Mouse (Mus musculus) mesoderm, embryonic 11.5 days (tissue): ENCODE measurements around the gene Olfr172.

Source experiments
- DNase-seq: peaks from one replicate; pipeline ENCODE4 v3.0.0-alpha.2; 2012; ENCODE audit warnings: low read depth, low spot score

Gene Olfr172

DNA sequence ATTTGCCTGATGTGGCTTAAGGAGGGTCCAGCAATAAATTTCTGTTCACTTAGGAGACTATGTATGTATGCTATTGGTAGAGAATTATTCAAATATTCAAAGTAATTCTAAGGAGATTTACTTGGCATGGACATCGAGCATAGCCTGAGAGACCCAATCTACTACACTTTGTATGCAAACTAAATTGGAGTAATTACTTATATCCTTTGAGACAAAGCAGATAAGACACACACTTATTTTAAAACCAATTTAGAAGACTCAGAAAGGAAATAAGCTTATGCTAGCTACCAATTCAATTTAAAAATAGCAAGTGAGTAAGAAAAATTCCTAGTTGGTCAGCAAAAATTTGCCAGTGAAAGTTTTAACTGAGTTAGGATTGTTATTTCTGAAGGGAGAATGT is at the start of gene Olfr172:
TSS of gene Olfr172 (minus strand) at position 101 of the 400 bp plus-strand sequence.
- DNase-seq, result no peak

DNA sequence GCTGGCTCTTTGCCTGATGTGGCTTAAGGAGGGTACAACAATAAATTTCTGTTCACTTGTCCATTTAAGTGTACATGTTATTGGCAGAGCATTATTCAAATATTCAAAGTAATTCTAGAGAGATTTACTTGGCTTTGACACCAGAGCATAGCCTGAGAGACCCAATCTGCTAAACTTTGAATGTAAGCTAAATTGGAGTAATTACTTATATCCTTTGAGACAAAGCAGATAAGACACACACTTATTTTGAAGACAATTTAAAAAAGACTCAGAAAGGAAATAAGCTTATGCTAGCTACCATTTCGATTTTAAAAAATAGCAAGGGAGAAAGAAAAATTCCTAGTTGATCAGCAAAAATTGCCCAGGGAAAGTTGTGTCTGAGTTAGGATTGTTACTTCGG is 37.2 kb upstream of the Olfr172 start, which contains the start of gene Olfr173:
TSS of gene Olfr173 (minus strand) at position 101 of the 400 bp plus-strand sequence.
- no peak for DNase-seq

DNA sequence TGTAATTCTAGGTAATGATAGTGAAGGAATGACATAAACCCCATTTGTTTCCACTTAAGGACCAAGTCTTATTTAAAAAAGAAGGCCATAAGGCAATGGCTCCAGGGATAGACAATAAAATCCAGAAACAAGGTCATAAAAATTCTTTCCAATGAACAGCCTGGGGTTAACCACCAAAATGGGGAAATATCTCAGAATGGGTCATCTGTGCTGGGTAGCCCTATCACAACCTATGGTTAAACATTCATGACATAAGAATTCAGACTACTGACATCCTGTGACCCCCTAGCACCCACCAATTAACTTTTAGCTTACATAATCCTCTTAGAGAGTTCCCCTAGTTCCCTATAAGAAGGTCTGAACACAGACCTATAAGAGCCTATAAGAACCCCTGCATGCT is 6.8 kb downstream of the Olfr172 start:
- DNase-seq, result no peak

DNA sequence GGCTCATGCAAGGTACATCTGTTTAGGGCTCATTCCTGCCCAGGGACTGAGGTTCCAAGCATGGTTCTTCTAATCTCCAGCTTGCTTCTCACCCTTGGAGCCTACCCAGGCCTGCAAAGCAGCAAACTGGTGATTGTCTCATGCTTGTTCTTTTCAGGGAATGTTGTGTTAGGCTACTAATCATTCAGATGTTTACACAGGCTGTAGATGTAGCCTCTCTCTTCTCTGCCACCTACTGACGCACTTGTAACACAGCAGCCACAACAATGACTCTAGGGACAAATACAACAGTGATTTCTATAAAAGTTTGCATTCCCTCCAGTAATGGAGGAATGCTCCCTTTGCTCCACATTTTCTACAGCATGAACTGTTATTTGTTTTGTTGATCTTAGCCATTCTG is 11.7 kb downstream of the Olfr172 start:
- DNase-seq, result no peak

DNA sequence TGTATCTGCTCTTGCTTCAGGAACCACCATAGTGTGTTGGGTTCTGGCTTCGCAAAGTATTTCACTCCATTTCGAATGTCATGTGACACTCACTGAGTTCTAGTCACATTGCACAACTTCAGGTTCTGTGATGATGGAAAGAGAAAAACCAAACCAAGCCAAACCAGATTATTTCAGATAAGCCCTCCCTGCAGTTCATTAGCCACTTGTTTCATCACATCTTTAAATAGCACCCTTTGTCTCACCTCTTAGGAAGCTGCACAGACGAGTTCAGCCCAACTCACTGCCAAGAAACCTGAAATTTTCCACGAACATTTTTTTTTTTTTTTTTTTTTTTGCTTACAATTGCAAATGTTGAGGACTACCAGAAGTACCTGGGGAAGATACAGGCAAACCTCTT is 16.3 kb downstream of the Olfr172 start:
- no peak for DNase-seq

DNA sequence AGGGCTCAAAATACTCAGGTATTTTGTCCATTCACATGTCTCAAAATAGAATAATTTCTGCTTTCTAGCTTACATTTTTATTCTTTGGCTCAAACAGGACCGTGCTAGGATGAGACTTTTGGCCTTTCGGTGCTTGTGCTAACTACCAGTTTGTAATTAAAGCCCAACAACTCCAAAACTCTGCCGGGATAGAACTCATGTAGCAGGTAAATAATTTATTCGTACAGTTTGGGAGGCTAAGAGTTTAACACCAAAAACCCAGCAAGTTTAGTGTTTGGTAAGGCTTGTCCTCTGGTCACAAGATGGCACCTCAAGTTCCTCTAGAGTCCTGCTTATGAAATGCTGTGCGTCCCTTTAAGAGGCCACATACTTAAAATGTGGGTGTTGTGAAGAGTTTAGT is 22.2 kb downstream of the Olfr172 start:
- DNase-seq, result no peak

DNA sequence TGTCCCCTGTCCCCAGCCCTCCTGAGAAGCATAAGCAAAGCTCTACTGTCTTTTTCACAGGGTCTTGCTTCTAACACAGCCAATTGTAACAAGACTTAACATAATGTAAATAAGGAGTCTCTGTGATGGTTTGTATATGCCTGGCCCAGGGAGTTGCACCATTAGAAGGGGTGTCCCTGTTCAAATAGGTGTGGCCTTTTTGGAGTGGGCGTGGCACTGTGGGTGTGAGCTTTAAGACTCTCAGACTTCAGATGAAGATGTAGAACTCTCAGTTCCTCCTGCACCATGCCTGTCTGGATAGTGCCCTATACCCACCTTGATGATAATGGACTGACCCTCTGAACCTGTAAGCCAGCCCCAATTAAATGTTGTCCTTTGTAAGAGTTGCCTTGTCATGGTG is 24.2 kb downstream of the Olfr172 start:
- DNase-seq, result no peak

DNA sequence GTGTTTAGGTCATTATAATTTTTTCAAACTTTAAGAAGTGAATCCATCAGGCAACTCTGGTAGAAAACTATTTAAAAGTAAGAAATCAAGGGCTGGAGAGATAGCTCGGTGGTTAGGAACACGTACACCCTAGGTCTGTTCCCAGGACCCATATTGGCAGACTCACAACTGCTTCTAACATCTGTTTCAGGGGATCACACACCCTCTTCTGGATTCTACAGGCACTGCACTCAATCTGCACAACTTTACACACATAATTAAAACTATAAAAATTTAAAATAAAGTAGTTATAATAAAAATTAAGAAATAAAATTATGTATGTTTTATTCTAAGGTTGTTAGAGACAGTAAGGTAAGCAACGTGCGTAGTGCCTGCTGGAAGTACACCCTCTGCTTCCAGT is 24.8 kb downstream of the Olfr172 start:
- no peak for DNase-seq

DNA sequence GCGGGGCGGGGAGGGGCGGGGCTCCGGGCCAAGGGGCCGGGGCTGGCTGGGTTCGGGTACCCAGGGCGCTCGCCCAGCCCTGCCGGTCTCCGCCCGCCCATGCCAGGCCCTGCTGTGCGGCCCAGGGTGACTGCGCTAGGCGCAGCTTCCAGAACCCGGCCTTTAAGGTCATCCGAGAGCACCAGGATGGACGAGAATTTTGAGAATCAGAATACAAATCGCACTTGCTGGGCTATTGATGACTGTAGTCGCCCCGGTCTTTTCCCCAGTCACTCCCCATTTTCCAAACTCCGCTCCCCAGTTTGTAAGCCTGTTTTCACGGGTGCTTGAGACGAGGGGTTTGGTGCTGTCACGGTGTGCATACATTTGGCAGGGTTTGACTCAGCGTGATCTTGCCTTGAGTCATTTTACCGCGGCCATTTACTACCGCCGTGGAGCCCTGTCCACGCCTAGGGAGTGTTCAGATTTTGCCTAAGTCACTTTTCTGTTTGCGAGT is 34.8 kb downstream of the Olfr172 start:
- DNase-seq, result peak; percentile 28

DNA sequence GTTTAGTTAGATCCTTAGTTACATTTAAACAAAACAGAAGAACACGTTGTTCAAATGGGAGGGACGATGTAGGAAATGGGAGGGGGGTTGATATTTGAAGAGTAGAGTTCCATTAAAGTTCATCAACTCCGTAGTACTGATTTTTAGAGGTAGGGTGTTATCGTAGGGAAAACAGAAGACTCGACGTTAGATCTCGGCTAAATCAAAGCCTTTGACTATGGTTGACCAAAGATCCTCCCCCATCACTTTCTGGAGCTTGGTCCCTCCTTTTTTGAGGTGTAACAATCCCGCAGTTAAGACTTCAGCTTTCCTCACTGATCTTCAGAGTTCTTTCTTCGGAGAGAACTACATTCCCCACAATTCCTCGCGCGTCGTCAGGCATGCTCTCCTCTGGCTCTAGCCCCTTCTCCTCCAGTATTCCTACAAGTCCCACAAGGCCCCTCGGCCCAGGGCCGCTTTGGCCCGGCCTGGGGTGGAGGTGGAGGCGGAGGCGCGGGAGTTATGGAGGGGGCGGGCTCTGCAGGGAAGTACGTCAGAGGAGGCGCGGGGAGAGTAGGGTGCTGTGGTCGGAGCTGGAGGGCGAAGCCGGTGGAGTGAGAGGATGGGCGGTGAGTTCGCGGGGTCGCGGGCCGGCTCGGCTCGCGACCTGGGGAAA is 35.4 kb downstream of the Olfr172 start, which contains the start of gene Cldnd1:
TSS of gene Cldnd1 (plus strand) at position 434 of the 655 bp plus-strand sequence.
- peak; percentile 97 for DNase-seq

DNA sequence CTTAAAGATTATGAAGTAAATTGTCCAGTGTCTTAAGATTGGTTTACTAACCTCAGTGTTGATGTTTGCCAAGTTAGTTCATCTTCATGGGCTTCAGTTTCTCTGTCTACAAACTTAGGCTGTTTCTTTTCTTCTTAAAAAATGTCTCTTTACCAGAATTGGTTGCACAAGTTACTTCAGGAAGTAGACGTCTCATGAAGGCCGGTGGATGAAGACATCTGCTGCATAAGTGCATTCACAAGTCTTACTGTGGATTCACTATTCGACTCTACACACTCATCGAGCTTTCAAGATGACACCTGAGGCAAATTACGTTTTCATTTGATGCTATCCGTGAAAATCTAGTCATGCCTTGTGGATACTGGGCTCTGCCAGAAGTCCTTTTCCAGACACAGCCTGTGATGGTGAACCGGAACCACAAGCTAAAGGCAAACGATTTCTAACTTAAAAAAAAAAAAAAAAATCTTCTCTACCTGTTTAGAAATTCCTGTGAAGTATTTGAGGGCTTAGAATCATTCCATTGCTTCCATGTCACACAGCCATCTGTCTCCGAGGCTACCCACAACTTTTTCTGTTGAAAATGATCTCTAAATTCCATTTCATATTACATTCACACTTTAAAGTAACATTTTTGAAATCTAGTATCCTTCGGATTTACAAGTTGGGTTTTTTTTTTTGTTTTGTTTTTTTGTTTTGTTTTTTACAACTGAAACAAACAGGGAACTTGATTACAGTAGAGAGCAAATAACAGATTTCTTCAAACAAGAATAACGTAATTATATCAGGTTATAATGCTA is 36.1 kb downstream of the Olfr172 start:
- DNase-seq, result no peak

DNA sequence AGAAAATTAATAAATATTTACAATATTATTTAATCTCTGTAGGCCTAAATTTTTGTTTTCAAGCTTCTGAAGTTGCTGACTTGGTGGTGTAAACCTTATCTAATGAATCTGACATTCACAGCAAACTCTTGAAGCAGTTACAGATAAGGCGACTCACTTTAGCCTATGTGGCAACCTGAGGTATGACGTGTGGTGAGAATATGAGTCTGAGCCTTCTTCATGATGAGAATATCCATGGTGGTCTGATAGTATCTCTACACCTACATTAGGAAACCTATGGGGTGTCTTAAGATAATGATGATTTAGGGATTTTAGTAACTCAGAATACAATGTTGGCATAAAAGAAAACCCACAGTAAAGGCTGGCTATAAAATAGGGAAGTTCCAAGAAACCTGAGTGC is 40.7 kb downstream of the Olfr172 start:
- no peak for DNase-seq

DNA sequence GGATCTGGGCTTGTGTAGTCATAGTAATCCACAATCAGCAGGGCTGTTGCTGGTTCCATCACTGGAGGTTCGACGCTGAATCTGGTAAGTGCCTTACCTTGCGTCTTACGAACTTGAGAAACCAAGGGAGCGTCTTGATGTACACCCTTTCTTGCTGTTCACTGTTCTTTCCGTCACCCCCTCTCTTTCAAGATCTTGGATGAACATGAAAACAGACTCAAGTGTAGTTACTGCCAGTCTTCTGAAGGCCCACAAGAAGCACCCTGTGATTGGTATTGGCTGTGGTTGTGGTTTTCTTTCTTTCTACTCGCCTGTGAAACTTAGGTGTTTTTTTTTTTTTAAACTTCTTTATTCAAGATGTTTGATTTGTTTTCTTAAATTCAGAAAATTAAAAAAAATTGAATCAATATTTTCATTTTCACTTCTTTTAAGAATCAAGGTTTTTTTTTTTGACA is 44.3 kb downstream of the Olfr172 start, which contains the start of gene Gpr15:
TSS of gene Gpr15 (minus strand) at position 405 of the 455 bp plus-strand sequence.
- no peak for DNase-seq

DNA sequence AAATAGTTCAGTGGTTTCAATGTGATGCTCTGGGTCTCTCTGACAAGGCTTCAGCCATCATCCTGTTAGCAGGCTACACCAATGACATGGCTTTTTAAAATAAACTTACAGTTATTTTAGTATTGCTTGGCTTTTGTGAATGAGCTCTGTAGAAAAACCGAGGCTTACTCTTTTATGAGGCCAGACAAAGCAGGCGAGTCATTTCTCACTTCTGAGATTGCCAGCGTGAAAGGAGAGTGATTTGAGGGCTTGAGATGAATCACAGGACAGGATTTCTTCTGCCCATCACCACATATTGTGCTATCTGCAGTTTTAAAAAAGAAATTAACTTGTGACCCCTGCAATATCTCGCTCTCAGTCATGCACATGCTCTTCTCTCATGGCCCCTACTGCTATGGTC is 48.0 kb downstream of the Olfr172 start:
- no peak for DNase-seq

DNA sequence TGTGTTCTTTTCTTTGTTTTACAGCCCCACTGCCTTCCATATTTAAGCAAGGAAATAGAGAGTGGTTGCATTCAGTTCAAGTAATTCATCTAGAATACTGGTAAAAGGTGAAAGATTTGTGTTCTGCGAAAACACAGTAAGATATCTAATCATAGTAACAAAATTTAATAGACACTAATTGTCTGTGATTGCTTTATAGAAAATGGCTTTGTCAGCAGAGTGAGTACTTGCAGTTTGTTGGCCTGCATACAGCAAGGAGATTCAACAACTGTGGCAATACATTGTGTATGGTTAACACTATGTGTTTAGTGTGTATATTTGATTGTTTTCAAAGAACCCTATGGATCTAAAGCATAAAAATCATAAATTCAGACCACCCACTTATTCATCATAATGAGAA is 49.8 kb downstream of the Olfr172 start:
- DNase-seq, result no peak

DNA sequence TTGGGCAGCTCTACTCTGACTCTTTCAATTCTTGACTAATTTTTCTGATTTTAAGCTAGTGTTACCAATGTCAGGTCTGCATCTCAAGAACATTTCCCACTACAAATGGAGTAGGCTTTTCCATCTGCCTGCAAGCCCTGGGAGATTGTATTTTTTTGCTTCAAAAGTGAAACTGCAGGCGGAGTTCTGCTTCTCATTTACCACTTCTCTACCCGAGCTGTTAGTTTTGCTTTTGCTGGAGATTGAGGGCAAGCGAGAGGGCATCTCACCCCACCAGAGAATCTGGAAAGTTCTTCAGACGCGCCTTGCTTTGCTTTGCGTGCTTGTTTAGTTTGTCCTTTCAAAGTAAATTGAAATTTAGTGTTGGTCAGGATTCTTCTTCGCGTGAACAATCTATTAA is 50.8 kb downstream of the Olfr172 start:
- DNase-seq, result no peak
